Mouse (Mus musculus): Measurements from ENCODE around the gene Ube2d3.
"Not testable (repeated sequence)": the region's sequence is repeated elsewhere in the genome, so short reads cannot be mapped to it uniquely, and the experiment has no call there.

The Ube2d3 gene

DNA sequence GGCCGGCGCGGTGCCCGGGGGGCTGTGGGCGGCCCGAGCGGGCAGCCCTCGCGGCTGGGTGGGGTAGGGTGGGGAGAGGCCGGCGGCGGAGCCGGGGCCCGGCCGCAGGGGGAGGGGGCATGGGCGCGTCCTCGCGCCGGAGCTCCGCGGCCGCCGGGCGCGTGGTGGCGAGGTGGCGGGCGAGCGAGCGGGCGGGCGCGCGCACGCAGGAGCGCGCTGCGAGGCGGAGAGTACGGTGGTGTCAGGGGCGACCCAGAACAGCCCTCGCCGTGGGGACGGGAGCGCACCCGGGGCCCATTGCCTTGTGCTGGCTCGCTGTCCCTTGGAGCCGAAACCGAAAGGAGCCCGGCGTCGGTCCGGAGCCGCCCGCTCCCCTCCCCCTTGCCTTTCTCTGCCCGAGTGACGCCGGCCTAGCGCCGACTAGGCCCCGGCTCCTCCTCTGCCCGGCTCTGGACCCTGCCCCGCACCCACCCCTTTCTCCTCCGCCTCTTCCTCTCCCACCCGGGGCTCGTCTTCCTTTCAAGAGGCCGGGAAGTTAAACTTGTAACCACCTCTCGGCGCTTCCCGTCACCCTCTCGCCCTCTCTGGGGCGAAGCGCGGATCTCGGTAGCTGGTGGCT is 1.1 kb downstream of the Ube2d3 start:
- peak; percentile 89 for DNase-seq

DNA sequence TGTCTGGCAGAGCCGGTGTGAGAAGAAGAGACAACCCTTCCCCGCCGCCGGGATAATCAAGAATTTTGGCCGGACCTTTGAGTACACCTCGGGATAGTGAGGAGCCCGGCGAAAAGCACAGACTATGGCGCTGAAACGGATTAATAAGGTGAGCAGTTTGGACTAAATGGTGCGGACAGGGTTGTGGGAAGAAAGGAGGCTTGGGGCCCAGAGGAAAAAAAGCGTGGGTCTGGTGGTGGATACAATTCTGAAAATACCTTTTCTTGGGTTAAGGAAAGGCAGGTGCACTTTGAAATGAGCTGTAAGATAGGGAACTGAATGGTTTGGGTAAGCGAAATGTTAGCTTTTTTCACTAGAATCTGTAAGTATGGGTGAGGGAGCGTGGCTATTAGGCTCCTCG is 1.7 kb downstream of the Ube2d3 start:
- no peak for DNase-seq

DNA sequence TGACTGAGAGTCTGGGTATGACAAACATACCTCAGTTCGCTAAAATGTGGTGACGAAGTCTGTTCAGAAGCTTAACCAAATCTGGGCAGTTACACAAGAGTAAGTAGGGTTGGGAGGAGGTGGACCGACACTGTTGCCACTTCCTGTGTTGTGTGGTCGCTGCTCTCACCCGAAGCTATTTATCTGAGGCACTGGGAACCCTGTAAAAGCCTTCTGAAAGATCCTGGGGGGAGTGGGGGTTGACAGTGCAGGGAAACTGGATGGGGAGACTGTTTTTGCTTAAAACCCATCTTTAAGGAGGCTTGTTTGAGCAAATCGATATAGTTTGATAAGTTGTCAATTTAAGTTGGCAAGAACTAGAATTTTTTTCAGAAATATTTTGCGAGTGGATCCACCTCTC is 2.3 kb downstream of the Ube2d3 start:
- peak; percentile 46 for DNase-seq

DNA sequence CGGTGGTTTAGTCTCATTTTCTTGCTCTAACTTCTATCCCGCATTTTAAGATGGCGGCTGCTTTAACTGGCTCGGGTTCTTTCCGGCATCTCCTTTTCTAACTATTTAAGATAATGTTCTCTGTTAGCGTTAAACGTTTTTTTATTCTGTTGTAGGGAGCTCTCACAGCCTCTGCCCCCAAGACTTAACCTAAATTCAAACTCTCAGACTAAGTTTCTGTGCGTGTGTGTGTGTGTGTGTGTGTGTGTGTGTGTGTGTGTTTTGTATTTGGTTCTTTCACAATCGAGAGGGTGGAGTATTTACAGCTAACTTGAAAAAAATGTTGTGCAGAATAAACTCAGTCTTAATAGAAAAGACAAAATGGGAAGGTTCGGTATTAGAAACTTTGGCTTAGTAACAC is 2.7 kb downstream of the Ube2d3 start:
- no peak for DNase-seq

DNA sequence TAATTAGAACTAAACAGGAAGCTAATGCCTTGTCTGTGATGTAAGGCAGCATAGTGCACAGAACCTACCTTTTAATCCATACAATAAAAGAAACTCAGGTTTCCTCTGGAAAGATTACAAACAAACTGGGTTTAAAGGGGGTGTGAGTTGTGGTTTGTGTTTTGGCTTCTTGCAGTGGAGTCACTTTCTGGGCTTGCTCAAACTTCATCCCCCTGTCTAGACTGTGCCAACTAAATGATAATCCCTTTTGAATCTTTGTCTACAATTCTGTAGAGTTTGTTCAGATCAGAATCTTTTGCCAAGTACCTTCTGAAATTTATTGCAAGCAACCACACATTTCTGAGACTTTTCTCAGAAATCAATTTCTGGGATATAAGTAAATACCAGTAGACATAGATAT is 7.0 kb downstream of the Ube2d3 start:
- DNase-seq = no peak

DNA sequence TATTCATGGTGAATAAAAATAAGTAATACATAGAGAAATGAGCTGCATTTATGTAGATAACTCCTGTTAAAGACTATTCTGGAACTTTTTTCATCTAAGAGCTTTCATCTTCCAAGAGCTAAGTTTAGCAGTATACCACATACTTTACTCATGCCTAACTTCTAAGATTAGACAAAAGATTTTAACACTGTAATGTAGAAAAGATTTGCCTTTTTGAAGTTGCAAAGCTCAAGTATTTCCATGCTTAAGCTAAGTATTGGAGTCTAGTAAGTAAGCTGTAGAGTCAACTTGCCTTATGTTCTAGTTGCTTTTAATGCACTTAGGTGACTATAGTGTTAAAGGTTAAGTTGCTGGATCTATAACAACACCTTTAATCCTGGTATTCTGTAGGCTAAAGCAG is 21.0 kb downstream of the Ube2d3 start:
- no peak for DNase-seq

DNA sequence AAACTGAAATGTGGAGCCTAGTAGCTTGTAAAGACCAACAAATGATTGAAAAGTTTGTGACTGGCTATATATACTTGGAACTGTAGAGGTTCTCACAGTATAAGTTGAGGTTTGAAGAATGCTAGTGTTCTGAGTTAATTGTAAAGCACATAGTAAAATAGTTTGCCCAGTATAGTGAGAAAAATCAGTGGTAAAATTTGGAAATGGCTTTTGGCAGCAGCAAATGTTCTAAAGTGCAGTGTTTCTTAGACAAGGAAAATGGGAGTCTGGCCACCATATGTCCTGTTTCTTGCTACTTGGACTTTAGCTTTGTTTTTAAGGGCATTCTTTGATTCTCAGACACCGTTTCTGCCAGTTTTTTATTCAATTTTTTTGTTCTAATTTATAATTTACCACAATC is 30.5 kb downstream of the Ube2d3 start:
- DNase-seq = no peak

DNA sequence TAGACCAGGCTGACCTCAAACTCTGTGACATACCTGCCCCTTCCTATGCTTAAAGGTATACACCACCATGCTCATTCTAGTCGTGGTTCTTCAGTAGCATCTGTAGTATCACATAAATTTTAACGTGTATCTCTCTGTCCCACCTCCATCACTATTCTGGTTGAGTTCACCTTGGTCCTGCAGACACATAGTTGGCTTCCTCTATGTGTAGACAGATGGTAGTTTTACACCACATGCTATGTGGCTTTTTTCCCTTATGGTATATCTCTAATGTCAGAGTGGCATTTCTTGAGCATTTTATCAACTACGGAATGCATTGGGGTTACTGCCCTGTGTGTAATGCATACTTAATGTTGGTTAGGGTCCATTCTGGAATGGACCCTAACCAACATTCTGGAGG is 31.2 kb downstream of the Ube2d3 start:
- DNase-seq = no peak

DNA sequence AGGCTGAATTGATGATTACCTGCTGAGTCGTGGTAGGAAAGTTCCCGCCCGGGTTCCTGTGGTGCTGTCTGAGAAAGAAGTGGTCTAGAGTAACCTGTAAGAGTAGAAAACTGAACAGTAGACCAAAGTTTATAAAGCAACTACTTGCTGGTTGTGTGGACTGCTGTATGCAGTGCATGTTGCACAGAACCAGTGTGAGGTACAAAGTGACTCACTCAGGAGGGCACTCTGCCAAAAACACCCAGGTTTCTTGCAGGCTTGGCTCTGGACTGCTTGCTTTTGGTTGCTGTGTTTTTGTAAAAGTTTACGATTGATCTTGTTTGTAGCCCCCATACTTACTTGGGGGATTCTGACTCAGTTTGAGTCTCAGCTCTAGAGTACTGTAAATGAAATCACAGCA is 32.0 kb downstream of the Ube2d3 start:
- peak; percentile 75 for DNase-seq

DNA sequence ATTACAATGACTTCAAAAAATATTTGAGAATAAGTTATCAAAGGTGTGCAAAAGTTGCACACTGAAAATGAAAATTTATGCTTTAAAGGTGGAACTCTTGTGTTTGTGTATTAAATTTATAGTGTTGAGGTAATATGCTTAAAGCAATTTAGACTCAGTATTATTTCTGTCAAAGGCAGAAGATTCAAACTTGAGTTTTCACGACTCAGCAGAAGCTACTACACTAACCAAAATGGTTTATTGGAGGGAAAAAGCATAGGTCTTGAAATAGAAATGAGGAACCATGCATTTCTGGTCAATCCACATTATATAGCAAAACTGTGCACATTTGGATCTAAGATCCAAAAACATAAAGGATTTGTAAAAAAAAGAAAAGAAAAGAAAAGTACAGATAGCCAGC is 32.9 kb downstream of the Ube2d3 start:
- DNase-seq = no peak

DNA sequence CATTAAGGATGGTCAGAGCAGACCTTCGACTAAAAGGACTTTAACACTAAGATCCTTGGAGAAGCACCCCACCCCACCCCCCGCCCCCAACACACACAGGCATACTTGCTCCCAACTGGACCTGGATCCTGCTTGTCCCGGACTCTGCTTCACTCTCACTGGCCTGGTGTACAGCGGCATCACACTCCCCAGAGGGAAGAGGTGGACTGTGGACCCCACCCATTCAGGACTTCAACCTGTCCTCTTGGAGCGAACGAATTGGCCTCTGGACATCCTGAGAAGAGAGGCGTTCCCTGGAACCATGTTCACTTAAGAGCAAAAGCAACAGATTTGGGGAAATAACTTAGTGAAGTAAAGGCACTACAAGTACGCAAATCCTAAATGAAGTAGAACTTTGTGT is 37.1 kb downstream of the Ube2d3 start:
- no peak for DNase-seq

DNA sequence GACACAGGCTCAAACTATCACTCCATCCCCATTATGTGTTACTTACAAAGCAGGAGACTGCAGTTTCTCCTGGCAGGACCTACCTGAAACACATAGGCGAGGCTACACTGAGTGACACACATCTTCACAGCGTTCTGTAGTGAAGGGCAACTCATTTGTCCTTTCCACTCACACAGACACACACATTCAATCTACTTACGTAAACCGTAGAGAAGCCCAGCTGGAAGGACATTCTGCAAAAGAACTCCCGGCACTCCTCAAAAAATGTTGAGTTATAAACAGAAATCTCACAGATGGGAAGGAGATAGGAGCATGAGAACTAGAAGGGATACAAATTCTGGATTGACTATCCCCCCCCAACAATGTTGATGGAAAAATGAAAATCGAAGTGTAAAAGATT is 38.3 kb downstream of the Ube2d3 start:
- DNase-seq = no peak

DNA sequence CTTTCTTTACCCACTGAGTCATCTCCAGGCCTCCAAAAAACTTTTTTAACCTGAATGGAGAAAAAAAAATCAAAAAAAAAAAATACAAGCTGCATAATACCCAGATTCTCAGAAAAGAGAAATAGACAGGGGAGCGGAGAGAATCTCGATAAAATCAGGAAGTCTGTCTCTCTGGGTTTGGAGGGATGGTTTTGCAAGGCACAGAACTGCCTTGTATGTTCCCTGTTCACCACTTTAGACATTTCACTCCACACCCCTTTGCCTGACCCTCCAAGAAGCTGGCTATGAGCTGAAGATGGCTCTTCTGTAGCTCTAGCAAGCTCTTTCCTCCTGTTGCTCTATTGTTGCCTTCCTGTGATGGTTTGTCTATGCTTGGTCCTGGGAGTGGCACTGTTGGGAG is 39.0 kb downstream of the Ube2d3 start:
- no peak for DNase-seq

DNA sequence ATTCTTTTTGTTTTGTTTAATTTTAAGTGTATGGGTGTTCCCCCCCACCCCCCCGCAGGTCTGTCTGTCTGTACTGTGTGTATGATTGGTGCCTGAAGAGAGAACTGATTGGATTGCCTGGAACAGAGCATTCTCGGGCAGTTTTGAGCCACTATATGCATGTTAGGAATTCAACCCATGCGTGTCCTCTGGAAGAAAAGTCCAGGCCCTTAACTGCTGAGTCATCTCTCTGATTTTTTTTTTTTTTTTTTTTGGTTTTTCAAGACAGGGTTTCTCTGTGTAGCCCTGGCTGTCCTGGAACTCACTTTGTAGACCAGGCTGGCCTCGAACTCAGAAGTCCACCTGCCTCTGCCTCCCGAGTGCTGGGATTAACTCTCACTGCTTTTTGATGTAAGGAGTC is 41.1 kb downstream of the Ube2d3 start:
- not testable (repeated sequence) for DNase-seq

DNA sequence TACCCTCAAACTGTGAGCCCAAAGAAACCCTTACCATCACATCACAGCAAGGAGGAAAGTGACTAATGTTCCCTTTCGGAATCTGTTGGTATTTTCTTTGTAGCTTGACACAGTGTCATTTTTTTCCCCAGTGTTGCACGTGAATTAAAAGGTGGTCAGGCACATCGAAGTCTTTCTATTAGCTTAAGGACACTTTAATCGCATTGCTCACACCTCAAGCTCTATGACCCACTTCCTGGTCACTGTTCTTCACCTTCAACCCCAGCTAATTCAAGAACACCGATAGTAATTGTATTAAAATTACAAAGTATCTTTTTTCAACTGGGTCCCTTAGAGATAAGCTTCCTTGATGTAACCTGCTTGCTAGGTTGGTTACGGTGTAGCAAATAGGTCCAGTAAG is 42.8 kb downstream of the Ube2d3 start:
- no peak for DNase-seq

DNA sequence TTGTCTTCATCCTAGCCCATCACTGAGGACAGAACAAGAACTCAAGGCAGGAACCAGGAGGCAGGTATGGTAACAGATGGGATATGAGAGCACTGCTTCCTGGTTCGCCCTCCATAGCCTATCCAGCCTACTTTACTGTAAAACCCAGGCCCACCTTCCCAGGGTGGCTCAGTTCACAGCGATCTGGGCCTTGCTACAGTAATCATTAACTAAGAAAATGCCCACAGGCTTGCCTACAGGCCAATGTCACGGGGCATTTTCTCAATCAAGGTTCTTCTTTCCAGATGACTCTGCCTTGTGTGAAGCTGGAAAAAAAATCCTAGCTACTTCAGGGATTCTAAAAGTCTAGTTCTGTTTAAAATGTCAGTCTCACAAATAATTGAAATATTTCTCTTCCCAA is 43.7 kb downstream of the Ube2d3 start:
- DNase-seq = no peak

DNA sequence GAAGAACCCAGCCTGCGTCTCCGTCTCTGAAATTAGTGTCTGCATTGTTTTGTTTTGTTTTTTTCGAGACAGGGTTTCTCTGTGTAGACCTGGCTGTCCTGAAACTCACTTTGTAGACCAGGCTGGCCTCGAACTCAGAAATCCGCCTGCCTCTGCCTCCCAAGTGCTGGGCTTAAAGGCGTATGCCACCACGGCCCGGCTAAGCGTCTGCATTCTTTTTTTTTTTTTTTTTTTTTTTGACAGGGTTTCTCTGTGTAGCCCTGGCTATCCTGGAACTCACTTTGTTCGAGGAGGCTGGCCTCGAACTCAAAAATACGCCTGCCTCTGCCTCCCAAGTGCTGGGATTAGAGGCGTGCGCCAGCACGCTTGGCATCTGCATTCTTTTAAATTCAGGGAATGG is 46.7 kb downstream of the Ube2d3 start:
- DNase-seq = not testable (repeated sequence)

DNA sequence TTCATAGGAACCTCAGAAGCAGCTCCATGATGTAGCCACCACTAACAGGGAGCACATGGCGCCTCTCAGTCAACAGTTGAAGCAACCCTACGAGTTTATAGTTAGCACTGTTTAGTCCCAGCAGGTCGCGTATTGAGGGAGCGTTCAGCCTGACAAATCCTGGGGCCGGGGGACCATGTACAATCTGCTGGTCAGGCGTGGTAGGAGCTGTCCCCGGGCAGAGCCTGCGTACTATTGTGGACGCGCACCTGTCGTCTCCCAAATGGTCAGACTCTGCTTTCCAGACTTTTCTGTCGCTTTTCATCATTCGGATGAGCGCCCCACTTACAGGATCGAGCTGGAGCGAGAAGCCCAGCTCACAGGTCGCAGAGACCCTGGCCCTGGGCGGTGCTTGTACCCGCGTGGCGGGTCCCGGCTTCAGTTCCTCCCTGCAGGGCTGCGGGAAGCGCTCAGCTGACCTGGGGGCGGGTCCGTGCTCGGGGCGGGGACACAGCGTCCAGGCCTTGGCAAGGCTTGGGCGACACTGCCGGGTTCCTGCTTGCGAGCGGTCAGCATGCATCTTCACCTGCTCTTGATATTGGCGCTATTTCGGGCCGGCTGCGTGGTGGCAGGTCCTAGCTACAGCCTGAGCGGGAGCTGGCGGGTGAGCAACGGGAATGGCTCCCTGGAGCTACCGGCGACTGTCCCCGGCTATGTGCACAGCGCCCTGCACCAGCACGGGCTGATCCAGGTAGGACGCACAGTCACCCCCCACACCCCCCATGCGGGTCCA is 47.4 kb downstream of the Ube2d3 start, which contains the start of gene Manba:
Gene Manba (plus strand): TSS at position 484 of the 772 bp plus-strand sequence.
- DNase-seq = peak; percentile 81

DNA sequence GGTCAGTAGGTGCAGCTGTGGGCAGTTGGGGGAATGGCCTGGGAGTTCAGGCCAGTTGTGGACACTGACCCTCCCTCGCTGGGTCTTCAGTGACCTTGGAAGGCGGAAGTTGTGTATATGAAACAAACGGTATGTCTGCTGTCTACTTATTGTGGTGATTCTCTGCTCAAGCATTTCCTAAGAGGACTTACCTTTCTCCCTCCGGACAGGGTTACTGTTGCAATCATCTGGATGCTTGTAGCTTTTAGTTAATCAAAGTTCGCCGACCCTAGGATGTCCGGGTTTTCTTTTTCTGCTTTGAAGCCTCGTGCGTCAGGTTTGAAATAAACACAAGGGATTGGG is 47.9 kb downstream of the Ube2d3 start:
- no peak for DNase-seq

DNA sequence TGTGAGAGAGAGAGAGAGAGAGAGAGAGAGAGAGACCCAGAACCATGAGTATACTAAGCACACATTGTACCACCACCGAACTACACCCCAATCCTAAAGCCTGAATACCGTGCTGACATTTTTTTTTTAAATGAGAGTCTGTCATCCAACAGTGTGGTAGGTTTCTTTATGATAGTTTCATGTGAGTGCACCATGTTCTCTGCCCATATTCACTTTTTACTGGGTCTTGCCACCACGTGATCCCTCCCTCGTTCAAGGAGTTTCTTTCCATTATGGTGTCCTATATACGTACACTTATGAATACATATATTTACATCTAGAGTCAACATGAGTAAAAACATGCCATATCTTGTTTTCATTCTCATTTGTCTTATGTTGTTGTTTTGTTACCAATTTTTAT is 48.4 kb downstream of the Ube2d3 start:
- no peak for DNase-seq

DNA sequence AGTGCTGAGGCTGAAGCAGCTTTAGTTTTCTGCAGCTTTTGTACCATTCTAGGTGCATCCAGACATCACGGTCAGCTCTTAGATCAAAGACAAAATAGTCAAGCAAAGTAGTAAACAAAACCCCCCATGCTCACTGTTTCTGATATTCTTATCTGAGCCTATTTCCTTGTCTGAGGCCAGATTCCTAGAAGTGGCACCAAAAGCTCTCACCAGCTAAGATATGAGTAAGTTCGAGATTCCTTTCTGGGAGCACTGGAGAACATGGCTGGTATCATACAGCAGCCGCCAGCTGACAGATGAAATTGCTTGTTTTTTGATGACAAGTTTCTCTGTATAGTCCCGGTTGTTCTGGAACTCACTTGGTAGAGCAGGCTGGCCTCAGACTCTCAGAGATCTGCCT is 49.9 kb downstream of the Ube2d3 start:
- no peak for DNase-seq

DNA sequence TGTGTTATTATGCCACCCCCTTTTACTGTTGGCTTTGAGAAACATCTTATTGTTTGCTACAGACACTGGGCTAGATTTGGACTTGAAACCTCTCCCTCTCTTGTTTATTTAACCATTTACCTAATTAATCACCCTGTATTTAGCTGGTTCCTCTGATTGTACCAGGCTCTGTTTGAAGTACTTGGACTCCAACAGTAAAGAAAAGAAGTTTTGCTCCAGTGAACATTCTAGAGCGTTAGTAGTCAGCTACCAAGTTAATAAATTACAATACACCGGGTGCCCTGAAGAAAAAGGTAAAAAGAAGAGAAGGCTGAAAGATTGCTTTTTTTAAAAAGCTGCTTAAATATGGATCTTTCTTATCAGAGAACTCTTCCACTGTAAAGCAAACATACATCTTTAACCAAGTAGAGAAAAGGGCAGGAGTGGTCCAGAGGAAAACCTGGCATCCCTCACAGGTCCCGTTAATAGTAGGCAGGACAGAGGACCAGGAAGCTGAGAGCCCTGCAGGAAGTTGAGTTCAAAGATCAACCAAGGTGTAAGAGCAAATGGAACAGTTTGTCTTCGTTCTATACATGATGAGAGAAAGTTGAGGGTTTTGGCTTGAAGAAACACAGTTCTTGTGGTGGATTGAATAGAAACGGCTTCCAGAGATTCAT is 52.0 kb downstream of the Ube2d3 start:
- DNase-seq = no peak

DNA sequence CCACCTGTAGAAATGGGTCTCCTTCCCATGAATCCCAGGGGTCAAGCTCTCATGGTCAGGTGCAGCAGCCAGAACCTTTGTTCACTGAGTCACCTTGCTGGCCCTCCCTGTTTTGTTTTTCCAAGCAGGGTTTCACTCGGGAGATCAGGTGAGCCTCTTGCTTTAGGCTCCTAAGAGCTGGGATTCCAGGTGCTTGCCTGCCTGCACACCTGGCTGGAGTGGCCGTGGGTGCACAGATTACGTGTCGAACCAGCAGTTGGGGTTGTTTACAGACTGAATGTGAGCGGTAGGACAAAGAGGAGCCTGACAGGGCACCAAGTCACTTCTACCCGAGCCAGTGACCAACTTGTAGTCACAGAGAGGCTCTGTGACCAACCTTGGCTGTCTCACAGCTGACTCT is 53.2 kb downstream of the Ube2d3 start:
- DNase-seq = no peak

DNA sequence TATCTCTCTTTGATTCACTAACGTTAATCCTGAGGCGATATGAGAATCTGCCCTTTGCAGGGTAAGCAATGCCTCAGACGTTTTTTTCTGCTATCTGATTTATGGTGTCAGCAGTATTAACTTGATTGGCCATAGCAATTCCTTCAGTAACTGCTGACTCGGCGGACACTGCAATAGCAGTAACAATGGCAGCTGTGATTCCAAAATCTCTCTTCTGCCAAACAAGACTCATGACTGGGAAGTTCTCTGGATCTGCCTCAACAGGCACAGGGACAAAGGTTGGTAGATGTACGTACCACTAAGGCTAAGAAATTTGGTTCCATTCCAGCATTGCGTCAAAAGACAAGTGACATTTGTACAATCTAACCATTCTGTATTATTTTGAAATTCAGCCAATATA is 55.4 kb downstream of the Ube2d3 start:
- DNase-seq = not testable (repeated sequence)

Measured in lung, postnatal 14 days (tissue).